Mouse (Mus musculus): ENCODE measurements around the gene Acot12. TPM values are rescaled to one million over a fixed set of nuclear protein-coding genes. Genes with fewer than 3 reads are reported as not detected.

The Acot12 gene
- total RNA-seq (2021): 1 to 10 TPM in 1 of 2 experiments, under 1 TPM in 1; 0.56 to 2.5 TPM
- long read RNA-seq, experiment 1: 0 reads
- long read RNA-seq, experiment 2: 0 reads

DNA sequence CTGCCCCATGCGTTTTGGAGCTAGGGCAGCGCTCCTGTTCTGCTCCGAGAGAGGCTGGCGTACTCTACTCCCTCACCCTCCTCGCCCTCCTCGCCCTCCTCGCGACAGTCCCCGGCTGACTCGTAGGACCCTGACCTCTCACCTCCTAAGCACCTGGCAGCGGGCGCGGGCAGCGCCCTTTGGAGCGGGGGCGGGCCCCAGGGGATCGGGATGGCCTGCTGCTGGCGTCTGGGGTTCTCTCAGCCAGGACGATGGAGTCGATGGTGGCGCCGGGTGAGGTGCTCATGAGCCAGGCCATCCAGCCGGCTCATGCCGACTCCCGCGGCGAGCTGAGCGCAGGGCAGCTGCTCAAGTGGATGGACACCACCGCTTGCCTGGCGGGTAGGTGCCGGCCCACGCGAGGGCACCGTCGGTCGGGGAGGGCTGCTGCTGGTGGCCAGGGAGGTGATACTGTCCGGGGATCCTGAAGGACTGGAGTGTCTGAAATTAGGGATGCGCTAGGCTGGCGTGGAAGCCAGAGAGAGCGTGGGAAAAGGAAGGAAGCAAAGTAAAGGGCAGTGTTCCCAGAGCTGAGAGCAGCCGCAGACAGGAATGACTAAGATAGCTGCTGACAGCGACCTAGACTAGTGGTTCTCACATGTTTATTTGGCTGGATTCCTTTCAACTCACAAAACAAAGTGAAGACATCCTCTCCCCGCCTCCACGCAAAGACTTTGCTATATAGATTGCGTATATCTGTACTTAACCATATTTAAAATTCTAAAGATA, at the start of gene Acot12:
TSS of gene Acot12 (plus strand) at position 233 of the 768 bp plus-strand sequence.
- DNase-seq: peak; percentile 60 to 77

DNA sequence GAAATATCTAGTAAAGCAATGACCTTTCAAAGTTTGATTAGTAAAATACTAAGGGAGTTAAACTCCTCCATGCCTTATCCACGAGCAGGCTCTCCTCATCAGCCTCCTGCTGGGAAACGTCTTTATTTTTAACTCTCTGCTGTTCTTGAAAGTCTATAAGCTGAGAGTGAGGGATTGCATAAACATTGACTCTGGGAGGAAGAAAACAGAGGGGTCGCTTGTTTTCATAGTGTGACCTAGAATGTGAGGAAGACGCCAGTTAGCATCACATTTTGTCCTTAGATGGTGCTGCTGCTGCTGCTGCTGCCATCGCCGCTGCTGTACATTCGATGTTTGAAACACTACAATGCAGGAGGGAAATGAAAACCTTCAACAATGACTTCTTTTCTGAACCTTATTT, 47.7 kb upstream of the Acot12 start:
- no peak for DNase-seq

- DNase-seq: no peak
Observed at GRCm38 (mm10) chr13:91695406-91695805, 45.9 kb upstream of the Acot12 start.

- no peak for DNase-seq
Observed at GRCm38 (mm10) chr13:91696109-91696645, 45.1 kb upstream of the Acot12 start.

DNA sequence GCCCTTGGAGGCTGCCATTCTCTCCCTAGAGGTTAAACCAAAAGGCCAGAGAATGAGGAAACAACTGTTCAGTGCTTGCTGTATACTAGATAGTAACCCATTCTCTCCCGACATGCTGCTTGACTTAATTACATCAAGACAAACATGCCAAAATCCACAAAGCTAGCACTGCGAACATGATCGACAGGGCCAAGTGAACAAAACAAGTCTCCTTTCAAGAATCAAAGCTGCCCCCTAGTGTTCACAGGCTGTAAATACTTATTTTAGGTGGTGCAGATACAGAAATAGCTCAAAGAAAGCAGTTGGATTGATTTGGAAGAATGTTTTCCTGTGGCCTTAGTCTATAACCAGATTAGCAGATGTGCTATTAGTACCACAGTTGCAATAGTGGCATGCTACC, 44.3 kb upstream of the Acot12 start:
- DNase-seq: peak in 1 of 2 experiments; percentile 31

GRCm38 (mm10) chr13:91702337-91702736, 39.0 kb upstream of the Acot12 start:
- peak in 1 of 2 experiments; percentile 13 for DNase-seq

- DNase-seq: no peak
Observed at GRCm38 (mm10) chr13:91719487-91719886, 21.8 kb upstream of the Acot12 start.

DNA sequence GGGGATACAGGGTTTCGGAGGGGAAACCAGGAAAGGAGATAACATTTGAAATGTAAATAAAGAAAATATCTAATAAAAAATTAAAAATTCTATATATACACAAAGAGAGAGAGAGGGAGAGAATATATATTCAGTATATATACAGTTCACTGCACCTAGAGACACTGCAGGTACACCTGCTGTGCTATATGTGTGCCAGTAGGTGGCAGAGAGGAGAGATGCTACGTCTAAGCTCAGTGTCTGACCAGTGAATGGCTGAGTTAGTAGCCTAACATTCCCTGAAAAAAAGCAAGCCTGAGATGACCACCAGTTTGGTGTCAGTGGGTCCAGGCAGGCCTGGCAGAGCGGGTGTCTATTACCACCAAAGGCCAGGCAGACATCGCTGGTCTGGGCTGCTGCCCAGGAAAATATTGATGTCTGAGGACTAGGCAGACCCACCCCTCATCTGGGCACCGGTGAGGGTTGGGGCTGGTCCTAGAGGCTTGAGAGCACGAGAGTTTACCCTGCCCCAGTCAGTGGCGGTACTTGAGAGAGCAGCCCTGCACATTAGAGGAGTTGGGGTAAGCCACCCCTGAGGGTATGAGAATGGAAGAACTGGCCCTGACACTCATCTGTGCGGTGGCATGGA, 18.1 kb upstream of the Acot12 start:
- no peak for DNase-seq

DNA sequence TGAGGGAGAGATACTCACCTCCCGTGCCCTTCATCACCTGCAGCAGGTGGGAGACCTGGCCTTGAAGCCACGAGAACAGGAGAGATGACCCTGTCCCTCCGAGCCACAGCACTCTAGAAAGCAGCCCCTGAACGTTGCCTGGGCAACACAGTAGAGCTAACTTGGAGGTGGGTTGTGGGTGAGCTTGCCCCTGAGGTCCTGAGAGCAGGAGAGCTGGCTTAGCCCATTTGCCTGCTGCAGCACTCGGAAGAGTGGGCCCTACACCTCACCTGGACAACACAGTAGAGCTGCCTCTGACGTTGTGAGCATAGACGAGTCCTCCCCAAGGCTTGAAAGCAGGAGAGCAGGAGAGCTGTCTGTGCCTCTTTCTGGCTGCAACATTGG, 17.6 kb upstream of the Acot12 start:
- no peak for DNase-seq

GRCm38 (mm10) chr13:91724211-91724610, 17.1 kb upstream of the Acot12 start:
- no peak for DNase-seq

- DNase-seq: no peak
Observed at GRCm38 (mm10) chr13:91725130-91725529, 16.2 kb upstream of the Acot12 start.

DNA sequence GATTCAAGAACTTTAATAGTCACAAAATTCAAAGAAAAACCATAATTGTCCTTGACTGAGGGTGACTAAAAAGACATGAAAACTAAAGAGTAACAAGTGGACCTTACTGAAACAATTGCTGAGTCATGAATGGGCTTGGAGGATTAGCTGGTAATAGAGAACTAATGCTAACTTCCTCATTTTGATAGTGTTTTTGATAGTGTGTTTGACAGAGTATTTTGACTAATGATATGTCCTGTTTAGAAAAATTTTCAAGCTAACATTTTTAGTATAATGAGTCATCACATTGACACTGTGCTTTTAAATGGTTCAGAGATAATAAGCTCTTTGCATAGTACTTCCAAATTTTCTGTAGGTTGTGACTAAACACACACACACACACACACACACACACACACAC, 13.4 kb upstream of the Acot12 start:
- DNase-seq: no peak

GRCm38 (mm10) chr13:91737191-91737590, 4.1 kb upstream of the Acot12 start:
- DNase-seq: no peak

GRCm38 (mm10) chr13:91740851-91741250, 461 bp upstream of the Acot12 start:
- DNase-seq: no peak

DNA sequence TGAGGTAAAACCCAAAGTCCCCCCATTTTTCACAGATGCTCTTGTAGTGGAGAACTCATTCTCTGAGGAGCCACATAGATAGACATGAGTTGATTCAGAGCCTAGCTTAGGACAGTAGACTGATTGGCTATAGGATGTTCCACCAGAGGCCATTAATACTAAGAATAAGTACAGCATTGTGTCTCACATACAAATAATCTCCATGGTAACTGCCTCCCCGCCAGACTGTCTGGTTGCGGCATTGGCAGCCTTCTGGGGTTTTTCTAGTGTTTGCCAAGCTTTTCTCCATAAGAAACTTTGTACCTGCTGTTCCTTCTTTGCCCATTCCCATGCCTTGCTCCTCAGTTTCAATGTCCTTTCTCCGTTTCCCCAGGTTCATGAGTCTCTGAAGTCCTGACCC, 1.9 kb downstream of the Acot12 start:
- no peak for DNase-seq

GRCm38 (mm10) chr13:91746470-91746869, 5.2 kb downstream of the Acot12 start:
- no peak for DNase-seq

- no peak for DNase-seq
Observed at GRCm38 (mm10) chr13:91748401-91748800, 7.1 kb downstream of the Acot12 start.

- no peak for DNase-seq
Observed at GRCm38 (mm10) chr13:91749981-91750380, 8.7 kb downstream of the Acot12 start.

GRCm38 (mm10) chr13:91753724-91754123, 12.4 kb downstream of the Acot12 start:
- DNase-seq: no peak

DNA sequence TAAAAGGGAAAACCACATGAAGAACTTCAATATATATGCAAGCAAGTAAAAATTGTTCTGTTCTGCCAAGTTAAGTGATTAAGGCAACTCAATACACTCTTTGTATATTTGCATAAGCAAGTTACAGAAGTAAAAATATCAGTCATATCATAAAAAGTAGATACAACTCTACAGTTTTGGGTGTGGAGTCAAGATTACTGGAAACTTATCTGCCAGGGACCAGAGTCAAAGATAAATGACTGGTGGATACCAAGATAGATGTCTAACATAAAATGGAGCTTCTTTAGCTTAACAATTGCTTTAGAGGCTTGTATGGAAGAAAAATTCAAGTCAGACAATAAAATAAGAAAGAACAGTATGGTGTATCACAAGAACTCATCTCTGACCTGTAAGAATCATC, 13.4 kb downstream of the Acot12 start:
- no peak for DNase-seq

DNA sequence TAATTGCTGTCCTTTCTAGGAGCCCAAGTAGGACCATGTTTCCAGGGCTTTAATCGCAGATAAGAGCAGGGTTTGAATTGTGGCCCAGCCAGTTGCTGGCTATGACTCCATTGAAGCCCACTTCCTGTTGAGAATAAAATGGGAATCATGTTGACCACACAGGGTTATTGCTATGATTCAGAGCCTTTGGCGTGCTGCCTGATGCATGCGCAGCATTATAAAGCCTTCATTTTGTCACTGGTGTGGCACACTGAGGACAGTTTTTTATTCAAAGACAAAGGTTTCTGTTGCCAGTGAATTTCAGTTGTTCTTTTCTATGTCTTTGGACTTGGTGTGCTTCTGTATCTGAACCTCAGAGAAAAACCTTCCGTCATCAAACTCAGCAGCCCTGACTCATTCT, 14.9 kb downstream of the Acot12 start:
- peak; percentile 74 for DNase-seq

DNA sequence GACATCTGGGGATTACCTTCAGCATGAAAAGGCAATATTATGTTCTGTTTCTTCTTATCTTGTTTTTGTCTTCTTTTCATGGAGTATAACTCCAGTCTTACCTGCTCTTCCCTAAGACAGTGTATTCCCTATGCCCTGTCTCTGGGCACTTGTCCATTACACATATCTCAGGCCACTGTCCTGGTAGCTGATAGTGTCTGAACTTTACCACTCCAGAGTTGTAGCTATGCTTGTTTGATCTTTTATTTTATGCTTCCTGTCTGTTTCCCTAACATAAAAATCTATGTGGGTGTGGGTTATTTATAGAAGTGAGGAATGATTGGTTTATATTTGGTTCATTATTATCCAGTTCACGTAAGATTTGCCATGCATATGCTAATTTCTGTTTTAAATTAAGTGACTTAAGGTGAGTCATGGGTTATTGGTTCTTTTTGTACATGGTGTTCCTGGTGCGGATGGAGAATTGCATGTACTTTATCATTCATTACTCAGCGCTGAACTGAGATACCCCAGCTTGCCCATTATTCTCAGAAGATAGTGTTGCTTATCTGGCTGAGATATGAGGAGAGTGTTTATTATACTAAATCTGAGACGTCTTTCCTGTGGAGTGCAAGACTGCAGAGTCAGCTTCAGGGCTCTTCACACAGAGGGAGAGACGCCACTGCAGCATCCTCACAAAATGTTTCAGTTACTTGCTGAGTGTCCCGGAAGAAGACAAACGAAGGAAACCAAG, 17.2 kb downstream of the Acot12 start:
- DNase-seq: no peak

DNA sequence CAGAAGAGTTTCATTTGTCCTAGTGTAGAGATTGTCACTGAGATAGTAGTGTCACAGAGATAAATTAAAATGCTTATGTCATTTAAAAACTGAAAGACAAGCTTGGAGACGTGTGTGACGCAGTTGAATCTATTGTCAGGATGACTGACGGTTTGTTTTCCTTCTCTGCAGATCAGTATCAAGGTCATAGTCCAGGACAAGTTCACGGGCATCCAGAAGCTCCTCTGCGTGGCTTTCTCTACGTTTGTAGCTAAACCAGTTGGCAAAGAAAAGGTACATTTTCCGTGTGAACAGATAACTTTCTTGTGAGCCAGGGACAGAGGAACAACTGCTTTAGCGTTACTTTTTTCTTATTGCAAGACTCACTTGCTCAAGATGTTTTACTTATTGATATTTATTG, 18.5 kb downstream of the Acot12 start:
- peak in 1 of 2 experiments; percentile 18 for DNase-seq

Measured in adrenal gland, postnatal 36 days (tissue).